Mouse (Mus musculus) limb, embryonic 10.5 days (tissue): ENCODE measurements around the gene Sertad2. TPM values are rescaled to one million over a fixed set of nuclear protein-coding genes. Genes with fewer than 3 reads are reported as not detected.
A peak's percentile ranks its signal among the peaks of the same experiment; 100 is the strongest.

ENCODE experiments used
- DNase-seq: peaks from one replicate; pipeline ENCODE4 v3.0.0-alpha.2; 2017; ENCODE audit warnings: low spot score
- H3K27ac ChIP-seq: fragments of 300-500 bp; sonication (generic); 2 replicates; pipeline ENCODE4 v1.5.1; 2016; ENCODE audit warnings: mild to moderate bottlenecking
- H3K27me3 ChIP-seq: fragments of 300-500 bp; sonication (generic); 2 replicates; pipeline ENCODE4 v1.6.1; 2016; ENCODE audit warnings: low read depth, mild to moderate bottlenecking; ENCODE audit not compliant: poor library complexity, severe bottlenecking
- H3K36me3 ChIP-seq: fragments of 300-500 bp; sonication (generic); 2 replicates; pipeline ENCODE4 v1.6.1; 2016; ENCODE audit warnings: mild to moderate bottlenecking, moderate library complexity
- H3K4me1 ChIP-seq: fragments of 300-500 bp; sonication (generic); 2 replicates; pipeline ENCODE4 v1.6.1; 2016
- H3K4me3 ChIP-seq: fragments of 300-500 bp; sonication (generic); 2 replicates; pipeline ENCODE4 v1.5.1; 2016; ENCODE audit warnings: mild to moderate bottlenecking, moderate library complexity
- H3K9me3 ChIP-seq: fragments of 300-500 bp; sonication (generic); replicated peaks from 2 replicates; pipeline ENCODE4 v1.6.1; 2016; ENCODE audit warnings: mild to moderate bottlenecking
- WGBS: fragments of 180-500 bp; shearing (Covaris S2); methylation state at CpG from one replicate; pipeline ENCODE4 v1.1.7; 2016; 5-methylcytosine and 5-hydroxymethylcytosine counted together
- polyA plus RNA-seq: library from polyadenylated mRNA; unstranded; fragments of >200 nt; fragmentation: Nextera tagmentation; extraction: Ambion mirVana; gene quantifications from 2 replicates; pipeline ENCODE4 v1.2.1, GENCODE M21; 2016

The Sertad2 gene
- polyA plus RNA-seq, 1 experiment from 2014 or later: 27.0 TPM

DNA sequence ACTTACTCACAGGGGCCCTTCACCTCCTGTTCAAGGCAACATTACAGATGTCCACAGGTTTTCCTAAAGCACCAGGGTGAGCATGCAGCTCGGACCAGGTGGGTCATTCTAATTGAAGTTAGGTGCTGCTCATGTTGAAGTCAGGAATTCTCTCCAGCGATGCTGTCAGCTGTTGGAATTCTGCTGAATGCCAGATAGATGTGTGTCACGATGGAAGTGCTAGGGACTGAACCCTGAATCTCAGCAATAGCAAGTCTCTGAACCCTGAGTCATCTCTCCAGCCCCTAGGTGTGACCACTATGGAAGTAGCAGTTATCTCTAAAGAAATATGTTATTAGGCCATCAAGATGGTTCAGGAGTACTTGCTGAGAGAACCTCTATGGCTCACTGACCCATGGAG lies 102.5 kb downstream of the Sertad2 start:
- 81% methylated on average over 3 of the region's 3 CpGs for WGBS
- peak; percentile 26 for DNase-seq
- no peak overlapping the region for H3K27ac ChIP-seq
- H3K4me3 ChIP-seq: no peak overlapping the region
- H3K27me3 ChIP-seq: no peaks in the 10 kb centered on the region
- H3K4me1 ChIP-seq: peaks cover 84% of the 10 kb centered on the region
- peaks cover 15% of the 10 kb centered on the region for H3K36me3 ChIP-seq
- no peaks in the 10 kb centered on the region for H3K9me3 ChIP-seq

DNA sequence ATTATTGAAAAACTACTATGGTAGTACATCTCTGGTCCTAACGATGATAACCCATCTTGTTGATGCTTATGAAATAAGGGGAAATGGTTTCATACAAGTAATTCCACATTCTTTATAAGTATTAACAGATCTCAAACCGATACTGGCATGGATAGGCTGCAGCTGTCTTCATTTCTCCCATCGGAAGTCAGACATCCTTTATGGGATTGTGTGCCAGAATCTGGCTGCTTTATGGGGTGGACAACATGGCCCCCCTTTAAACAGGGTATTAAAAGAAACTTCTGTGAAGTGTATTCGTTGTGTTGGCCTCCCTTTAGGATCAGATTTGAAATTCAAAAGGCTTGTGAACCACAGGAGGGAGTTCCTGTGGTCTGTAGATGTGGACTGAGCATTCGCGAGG lies 103.1 kb downstream of the Sertad2 start:
- Histone ChIP-seq H3K4me3 (no peak overlapping the region), H3K9me3 (no peaks in the 10 kb centered on the region), H3K4me1 (peaks cover 82% of the 10 kb centered on the region), H3K27ac (peak overlapping the region; percentile 30; the same call in 1 of the 2 replicates), H3K36me3 (peaks cover 15% of the 10 kb centered on the region), H3K27me3 (no peaks in the 10 kb centered on the region)
- no peak for DNase-seq
- WGBS: 72% methylated on average over 6 of the region's 6 CpGs

DNA sequence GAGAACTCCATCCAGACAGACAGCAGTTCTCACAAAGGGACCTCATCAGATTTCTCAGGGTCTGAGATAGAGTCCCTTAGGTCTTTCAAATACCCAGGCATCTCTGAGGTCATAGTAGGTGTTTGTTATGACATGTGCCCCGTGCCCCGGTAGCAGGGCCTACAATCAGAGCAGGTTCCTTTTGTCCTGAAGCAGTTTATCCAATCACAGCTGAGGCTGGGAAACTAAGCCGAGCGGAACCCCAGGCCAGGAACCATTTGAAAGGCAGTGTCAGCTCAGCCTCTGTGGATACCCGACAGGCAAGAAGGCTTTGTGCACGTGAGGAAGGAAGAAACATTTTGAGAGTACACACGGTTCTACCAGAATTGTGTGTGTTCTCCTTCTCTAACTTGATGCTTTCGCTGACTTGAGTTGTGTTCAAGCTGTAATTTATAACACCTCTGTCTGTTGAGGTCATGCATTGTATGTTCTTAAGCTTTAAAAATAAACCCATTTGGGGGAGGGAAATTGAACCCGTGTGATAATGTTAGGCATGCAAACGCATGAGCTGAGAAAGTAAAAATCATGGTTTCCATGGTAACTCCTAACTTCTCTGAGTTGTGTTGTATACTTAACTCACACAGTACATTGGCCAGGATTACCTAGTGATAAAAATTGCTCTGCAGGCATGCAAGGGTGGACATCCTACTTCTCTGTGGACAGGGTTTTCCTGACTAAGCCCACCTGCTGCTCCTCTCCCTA lies 104.1 kb downstream of the Sertad2 start:
- DNase-seq: peak; percentile 28
- 64% methylated on average over 10 of the region's 10 CpGs for WGBS
- H3K4me1 ChIP-seq: peaks cover 76% of the 10 kb centered on the region

DNA sequence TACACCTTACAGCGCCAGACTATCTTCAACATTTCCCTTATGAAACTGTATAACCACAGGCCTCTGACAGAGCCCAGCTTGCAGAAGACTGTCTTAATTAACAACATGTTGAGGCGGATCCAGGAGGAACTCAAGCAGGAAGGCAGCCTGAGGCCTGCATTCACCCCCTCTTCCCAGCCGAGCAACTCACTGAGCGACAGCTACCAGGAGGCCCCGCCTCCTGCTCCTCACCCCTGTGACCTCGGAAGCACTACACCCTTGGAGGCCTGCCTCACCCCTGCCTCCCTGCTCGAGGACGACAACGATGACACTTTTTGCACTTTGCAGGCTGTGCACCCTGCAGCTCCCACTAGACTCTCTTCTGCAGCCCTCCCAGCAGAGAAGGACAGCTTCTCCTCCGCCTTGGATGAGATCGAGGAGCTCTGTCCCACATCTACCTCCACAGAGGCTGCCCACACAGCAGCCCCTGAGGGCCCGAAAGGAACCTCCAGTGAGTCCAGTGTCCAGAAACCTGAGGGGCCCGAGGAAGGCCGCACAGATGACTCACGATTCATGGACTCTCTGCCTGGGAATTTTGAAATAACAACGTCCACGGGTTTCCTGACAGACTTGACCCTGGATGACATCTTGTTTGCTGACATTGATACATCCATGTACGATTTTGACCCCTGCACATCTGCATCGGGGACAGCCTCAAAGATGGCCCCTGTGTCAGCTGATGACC lies 105.0 kb downstream of the Sertad2 start:
- WGBS: 50% methylated on average over 19 of the region's 19 CpGs
- H3K36me3 ChIP-seq: peaks cover 15% of the 10 kb centered on the region
- peak; percentile 57 for DNase-seq
- peak overlapping the region; percentile 15; the same call in 1 of the 2 replicates for H3K4me3 ChIP-seq
- H3K27ac ChIP-seq: peak overlapping the region; percentile 79
- H3K9me3 ChIP-seq: no peaks in the 10 kb centered on the region
- peaks cover 71% of the 10 kb centered on the region for H3K4me1 ChIP-seq
- no peaks in the 10 kb centered on the region for H3K27me3 ChIP-seq

More for the DNA sequence above, 104.1 kb downstream of the Sertad2 start:
- Histone ChIP-seq H3K9me3 (no peaks in the 10 kb centered on the region), H3K4me3 (no peak overlapping the region), H3K27ac (peak overlapping the region; percentile 79; the same call in 1 of the 2 replicates), H3K27me3 (no peaks in the 10 kb centered on the region), H3K36me3 (peaks cover 15% of the 10 kb centered on the region)

DNA sequence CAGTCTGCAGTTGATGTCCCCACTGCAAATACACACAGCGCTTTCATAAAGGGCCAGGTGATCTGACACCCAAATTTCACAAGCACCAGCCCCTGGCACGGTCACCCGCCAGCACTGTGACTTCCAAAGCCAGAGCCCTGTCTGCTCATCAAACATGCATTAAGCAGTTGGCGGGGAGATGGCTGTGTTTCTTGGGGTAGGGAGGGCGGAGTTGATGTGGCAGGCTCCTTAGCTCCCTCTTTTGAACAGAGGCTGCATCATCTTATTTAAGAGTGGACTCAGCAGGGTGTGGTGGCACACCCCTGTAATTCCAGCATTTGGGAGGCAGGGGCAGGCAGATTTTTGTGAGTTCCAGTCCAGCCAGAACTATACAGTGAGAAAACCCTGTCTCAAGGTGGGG lies 106.4 kb downstream of the Sertad2 start:
- DNase-seq: no peak
- Histone ChIP-seq H3K4me1 (peaks cover 64% of the 10 kb centered on the region), H3K36me3 (peaks cover 20% of the 10 kb centered on the region), H3K9me3 (no peaks in the 10 kb centered on the region), H3K27ac (no peak overlapping the region), H3K4me3 (no peak overlapping the region), H3K27me3 (no peaks in the 10 kb centered on the region)
- 79% methylated on average over 5 of the region's 5 CpGs for WGBS

GRCm38 (mm10) chr11:20650006-20650639 lies 107.1 kb downstream of the Sertad2 start:
- 88% methylated on average over 17 of the region's 17 CpGs for WGBS
- no peak for DNase-seq
- peaks cover 20% of the 10 kb centered on the region for H3K36me3 ChIP-seq
- no peaks in the 10 kb centered on the region for H3K27me3 ChIP-seq
- no peak overlapping the region for H3K27ac ChIP-seq
- H3K4me3 ChIP-seq: no peak overlapping the region
- H3K9me3 ChIP-seq: no peaks in the 10 kb centered on the region
- peaks cover 63% of the 10 kb centered on the region for H3K4me1 ChIP-seq

- H3K27ac ChIP-seq: no peak overlapping the region
- WGBS: 86% methylated on average over 1 of the region's 1 CpGs
These were observed 108.1 kb downstream of the Sertad2 start for GRCm38 (mm10) chr11:20651166-20651565.

DNA sequence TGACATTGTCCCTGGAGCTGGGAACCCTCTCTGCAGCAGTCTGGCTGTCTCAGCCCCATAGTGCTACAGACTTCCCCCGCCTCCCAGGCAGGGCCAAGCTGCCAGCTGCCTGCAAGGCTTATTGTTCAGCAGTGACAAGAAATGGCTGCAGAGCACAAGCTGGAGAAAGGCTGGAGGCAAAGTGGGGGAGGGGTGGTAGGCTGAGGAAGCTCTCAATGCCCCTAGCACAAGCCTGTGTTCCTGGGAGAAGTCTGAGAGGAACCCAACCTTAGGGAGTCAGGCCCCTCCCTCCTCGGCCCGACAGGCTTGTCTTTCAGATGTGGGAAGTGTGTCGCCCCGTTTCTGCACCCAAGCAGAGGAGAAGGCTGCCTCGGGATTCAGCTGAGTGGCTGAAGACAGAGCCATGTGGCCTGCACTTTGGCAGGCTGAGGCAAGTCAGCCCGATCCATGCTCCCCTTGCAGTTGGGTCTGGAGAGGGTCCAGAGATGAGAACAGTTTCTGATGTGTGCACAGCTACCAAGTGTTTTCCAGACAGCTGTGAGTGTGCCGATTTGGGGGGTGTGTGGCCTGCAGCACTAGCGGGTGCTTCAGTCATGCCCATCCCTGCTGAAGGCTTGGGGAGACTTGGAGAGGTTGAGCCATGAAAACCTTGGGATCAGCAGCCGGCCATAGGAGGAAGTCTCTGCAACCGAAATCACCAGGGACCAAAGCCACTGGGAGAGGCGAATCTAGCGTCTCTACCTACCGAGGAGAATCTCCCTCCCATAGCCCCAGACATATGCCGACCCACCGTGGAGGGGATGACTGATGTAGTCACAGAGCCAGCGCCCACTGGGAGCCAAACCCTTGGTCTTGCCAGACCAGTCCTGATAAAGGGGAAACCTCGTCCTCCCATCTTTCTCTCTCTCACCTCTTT lies 113.0 kb downstream of the Sertad2 start:
- peak overlapping the region; percentile 32 for H3K4me3 ChIP-seq
- H3K36me3 ChIP-seq: 0 out of 2 replicates have a peak, but pooled peaks cover 5% of the 10 kb centered on the region
- H3K27ac ChIP-seq: peak overlapping the region; percentile 88
- H3K4me1 ChIP-seq: peaks cover 44% of the 10 kb centered on the region
- WGBS: 18% methylated on average over 18 of the region's 18 CpGs
- no peaks in the 10 kb centered on the region for H3K9me3 ChIP-seq
- no peaks in the 10 kb centered on the region for H3K27me3 ChIP-seq
- DNase-seq: peak; percentile 71

More at GRCm38 (mm10) chr11:20651166-20651565, 108.1 kb downstream of the Sertad2 start:
- Histone ChIP-seq H3K4me3 (no peak overlapping the region), H3K27me3 (no peaks in the 10 kb centered on the region), H3K36me3 (peaks cover 20% of the 10 kb centered on the region), H3K4me1 (peaks cover 63% of the 10 kb centered on the region), H3K9me3 (no peaks in the 10 kb centered on the region)
- DNase-seq: no peak

DNA sequence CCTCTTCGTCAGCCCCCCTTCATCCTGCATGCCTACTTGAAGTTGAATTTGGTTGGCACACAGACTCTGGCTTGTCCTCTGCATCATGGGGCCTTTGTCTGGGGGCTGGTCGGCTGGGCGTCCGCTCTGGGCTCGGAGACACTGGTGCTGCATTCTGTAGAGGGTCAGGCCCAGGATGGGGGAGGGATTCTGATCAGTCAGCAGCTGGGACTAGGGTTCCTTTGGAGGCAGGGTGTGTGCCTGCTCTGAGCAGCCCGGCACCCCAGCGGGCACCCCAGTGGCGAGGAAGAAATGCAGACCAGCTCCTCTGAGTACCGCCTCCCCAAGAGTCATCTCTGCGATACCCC lies 113.6 kb downstream of the Sertad2 start:
- Histone ChIP-seq H3K27me3 (no peaks in the 10 kb centered on the region), H3K27ac (peak overlapping the region; percentile 88), H3K9me3 (no peaks in the 10 kb centered on the region), H3K4me3 (peak overlapping the region; percentile 32), H3K4me1 (peaks cover 43% of the 10 kb centered on the region), H3K36me3 (0 out of 2 replicates have a peak, but pooled peaks cover 5% of the 10 kb centered on the region)
- 24% methylated on average over 10 of the region's 10 CpGs for WGBS
- peak; percentile 49 for DNase-seq

DNA sequence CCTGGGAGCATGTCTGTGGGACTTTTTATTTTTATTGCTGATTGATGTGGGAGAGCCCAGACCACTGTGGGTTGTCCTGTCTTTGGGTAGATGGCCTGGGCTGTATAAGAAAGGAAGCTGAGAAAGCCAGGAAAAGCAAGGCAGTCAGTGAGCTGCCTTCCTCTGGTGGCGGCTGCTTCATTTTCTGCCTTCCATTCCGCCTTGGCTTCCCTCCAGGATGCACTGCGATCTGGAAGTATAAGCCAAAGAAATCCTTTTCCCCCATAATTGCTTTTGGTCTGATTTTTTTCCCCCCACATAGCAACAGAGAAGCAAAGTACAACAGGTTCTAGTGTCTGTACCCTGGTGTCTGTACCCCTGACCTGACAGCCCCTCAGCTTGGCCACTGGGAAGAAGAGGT lies 116.0 kb downstream of the Sertad2 start:
- no peaks in the 10 kb centered on the region for H3K9me3 ChIP-seq
- no peaks in the 10 kb centered on the region for H3K27me3 ChIP-seq
- no peak overlapping the region for H3K27ac ChIP-seq
- peaks cover 46% of the 10 kb centered on the region for H3K4me1 ChIP-seq
- WGBS: 91% methylated on average over 3 of the region's 3 CpGs
- H3K36me3 ChIP-seq: no peaks in the 10 kb centered on the region
- no peak for DNase-seq
- H3K4me3 ChIP-seq: no peak overlapping the region

- Histone ChIP-seq H3K9me3 (no peaks in the 10 kb centered on the region), H3K4me3 (no peak overlapping the region), H3K36me3 (no peaks in the 10 kb centered on the region), H3K27ac (no peak overlapping the region), H3K27me3 (no peaks in the 10 kb centered on the region), H3K4me1 (peaks cover 34% of the 10 kb centered on the region)
- no peak for DNase-seq
- 84% methylated on average over 14 of the region's 14 CpGs for WGBS
These were observed 117.4 kb downstream of the Sertad2 start for GRCm38 (mm10) chr11:20660111-20661097.
